Mouse (Mus musculus) monocyte, adult 5-6 weeks (primary cell): ENCODE data around the gene Rnf10. TPM values are rescaled to one million over a fixed set of nuclear protein-coding genes. Genes with fewer than 3 reads are reported as not detected.

Source experiments
- ATAC-seq: fragments of 153-309, 156-312 bp; replicated peaks from 2 replicates; pipeline ENCODE4 v1.8.0; 2017; ENCODE audit warnings: mild to moderate bottlenecking; ENCODE audit not compliant: low TSS enrichment, insufficient number of reproducible peaks, severe bottlenecking, poor library complexity, low FRiP score
- total RNA-seq: library from RNA; stranded (forward); fragments of 200-1000, 200-491, 200-594 nt; gene quantifications from 3 replicates; pipeline ENCODE4 v1.2.3, GENCODE M21; 2017

The Rnf10 gene
- total RNA-seq, 1 experiment from 2014 or later: 61.2 TPM

- no peak for ATAC-seq
Measured at GRCm38 (mm10) chr5:115256909-115257546, 15.7 kb downstream of the Rnf10 start.

- ATAC-seq: no peak
Measured at GRCm38 (mm10) chr5:115255472-115255871, 17.2 kb downstream of the Rnf10 start.

GRCm38 (mm10) chr5:115240191-115240590 lies 32.5 kb downstream of the Rnf10 start:
- ATAC-seq: no peak

- no peak for ATAC-seq
Measured at GRCm38 (mm10) chr5:115238729-115239195, 33.9 kb downstream of the Rnf10 start.

GRCm38 (mm10) chr5:115237803-115238728 lies 34.6 kb downstream of the Rnf10 start:
- ATAC-seq: peak; percentile 70

GRCm38 (mm10) chr5:115235786-115236263 lies 36.9 kb downstream of the Rnf10 start, which contains the start of gene Pop5:
TSS of gene Pop5 (plus strand) at chr5:115235836.
- peak; percentile 81 for ATAC-seq

- 0 out of 2 replicates have a peak, but pooled peaks have one; percentile 4 for ATAC-seq
Measured at GRCm38 (mm10) chr5:115235323-115235771, 37.4 kb downstream of the Rnf10 start.

GRCm38 (mm10) chr5:115234519-115234918 lies 38.2 kb downstream of the Rnf10 start:
- ATAC-seq: no peak

GRCm38 (mm10) chr5:115233031-115233780 lies 39.5 kb downstream of the Rnf10 start:
- no peak for ATAC-seq

- ATAC-seq: no peak
Measured at GRCm38 (mm10) chr5:115232516-115232915, 40.2 kb downstream of the Rnf10 start.

GRCm38 (mm10) chr5:115231552-115232120 lies 41.1 kb downstream of the Rnf10 start:
- ATAC-seq: no peak

- no peak for ATAC-seq
Measured at GRCm38 (mm10) chr5:115230830-115231551, 41.7 kb downstream of the Rnf10 start.

GRCm38 (mm10) chr5:115222485-115222884 lies 50.2 kb downstream of the Rnf10 start:
- ATAC-seq: no peak

GRCm38 (mm10) chr5:115220931-115221640 lies 51.6 kb downstream of the Rnf10 start:
- no peak for ATAC-seq

- no peak for ATAC-seq
Measured at GRCm38 (mm10) chr5:115217998-115218397, 54.7 kb downstream of the Rnf10 start.

- ATAC-seq: no peak
Measured at GRCm38 (mm10) chr5:115215273-115216185, 57.2 kb downstream of the Rnf10 start.
